19 mouse cellular contexts compared by ENCODE assay signal in genomic region chr8:117683925-117684472, GRCm38 (mm10). TPM values are rescaled to one million over a fixed set of nuclear protein-coding genes. Genes with fewer than 3 reads are reported as not detected.
DNase-seq lines count a peak whose midpoint lies in the region; ATAC-seq and TF ChIP-seq lines count a peak whose summit lies in the region.
"Had no signal": no experiment of that assay in that cellular context is flagged by ENCODE, and none has a peak within 500 bp of the region (broad histone marks: within the 10 kb centered on the region; RNA-seq: fewer than 3 reads in every experiment).

No protein-coding gene starts in this region.

- H3K4me3 ChIP-seq in neural tube, embryonic 12.5 days: no peak overlapping the region
- no peak overlapping the region for H3K4me3 ChIP-seq in neural tube, embryonic 15.5 days (replicated peaks)
- H3K4me3 ChIP-seq in intestine, embryonic 14.5 days (ENCODE audit: low read depth, low read length): no peak overlapping the region
- no peak overlapping the region for H3K4me3 ChIP-seq in limb, embryonic 15.5 days
- no peak overlapping the region for H3K4me3 ChIP-seq in lung, adult 2 months (replicated peaks; ENCODE audit: extremely low read depth, low read depth, low read length)
- H3K4me3 ChIP-seq: embryonic facial prominence, embryonic 15.5 days; forebrain, embryonic 12.5 days; liver, embryonic 13.5 days had no signal

- H3K27ac ChIP-seq in neural tube, embryonic 12.5 days: no peak overlapping the region
- no peak overlapping the region for H3K27ac ChIP-seq in neural tube, embryonic 15.5 days (replicated peaks)
- H3K27ac ChIP-seq in intestine, embryonic 14.5 days (ENCODE audit: low read depth): no peak overlapping the region
- H3K27ac ChIP-seq in limb, embryonic 15.5 days: 0 out of 2 replicates have a peak overlapping the region, but pooled peaks have one; percentile 19
- H3K27ac ChIP-seq: embryonic facial prominence, embryonic 15.5 days; forebrain, embryonic 12.5 days; liver, embryonic 13.5 days had no signal

- DNase-seq in intestine, embryonic 14.5 days (ENCODE audit: low spot score): peak; percentile 56
- no peak for DNase-seq in lung, adult 2 months
- no peak for DNase-seq in embryo, embryonic 10.5 days (ENCODE audit: low spot score)
- no peak for DNase-seq in adrenal gland, postnatal 4 days (ENCODE audit: low spot score in 2 of 2)
- DNase-seq: adrenal gland, adult 8-10 months; cerebellum, adult 2 months; gastrocnemius, postnatal 10 days; kidney, postnatal 36 days; layer of hippocampus, adult 9-11 months; liver, embryonic 13.5 days; thymus, postnatal 14 days had no signal

- no peaks in the 10 kb centered on the region for H3K4me1 ChIP-seq in neural tube, embryonic 12.5 days
- no peaks in the 10 kb centered on the region; the same call in 1 of the 2 replicates for H3K4me1 ChIP-seq in neural tube, embryonic 15.5 days
- no peaks in the 10 kb centered on the region; the same call in none of the 2 replicates for H3K4me1 ChIP-seq in intestine, embryonic 14.5 days (replicated peaks; ENCODE audit: control insufficient read depth, insufficient read depth, low read length)
- H3K4me1 ChIP-seq in limb, embryonic 15.5 days: peaks cover 12% of the 10 kb centered on the region
- no peaks in the 10 kb centered on the region for H3K4me1 ChIP-seq in lung, adult 2 months (ENCODE audit: control insufficient read depth, insufficient read depth, low read length)
- H3K4me1 ChIP-seq: embryonic facial prominence, embryonic 15.5 days; forebrain, embryonic 12.5 days had no signal

- no peak overlapping the region for H3K9ac ChIP-seq in neural tube, embryonic 12.5 days
- no peak overlapping the region for H3K9ac ChIP-seq in neural tube, embryonic 15.5 days (replicated peaks)
- no peak overlapping the region for H3K9ac ChIP-seq in intestine, embryonic 14.5 days (ENCODE audit: low read length)
- no peak overlapping the region for H3K9ac ChIP-seq in limb, embryonic 15.5 days
- H3K9ac ChIP-seq: embryonic facial prominence, embryonic 15.5 days; forebrain, embryonic 12.5 days; liver, embryonic 13.5 days had no signal

- H3K9me3 ChIP-seq in neural tube, embryonic 12.5 days: no peaks in the 10 kb centered on the region
- no peaks in the 10 kb centered on the region for H3K9me3 ChIP-seq in neural tube, embryonic 15.5 days (replicated peaks)
- no peaks in the 10 kb centered on the region for H3K9me3 ChIP-seq in intestine, embryonic 14.5 days (ENCODE audit: control insufficient read depth, low read length)
- no peaks in the 10 kb centered on the region for H3K9me3 ChIP-seq in limb, embryonic 15.5 days
- H3K9me3 ChIP-seq: embryonic facial prominence, embryonic 15.5 days; forebrain, embryonic 12.5 days; liver, embryonic 13.5 days had no signal

- H3K4me2 ChIP-seq in neural tube, embryonic 12.5 days (replicated peaks): 0 out of 2 replicates have a peak overlapping the region, but pooled peaks have one; percentile 5
- no peak overlapping the region for H3K4me2 ChIP-seq in neural tube, embryonic 15.5 days
- 0 out of 2 replicates have a peak overlapping the region, but pooled peaks have one; percentile 21 for H3K4me2 ChIP-seq in intestine, embryonic 14.5 days (ENCODE audit: low read length)
- 0 out of 2 replicates have a peak overlapping the region, but pooled peaks have one; percentile 19 for H3K4me2 ChIP-seq in limb, embryonic 15.5 days
- H3K4me2 ChIP-seq: embryonic facial prominence, embryonic 15.5 days; forebrain, embryonic 12.5 days; liver, embryonic 13.5 days; midbrain, embryonic 11.5 days had no signal

- no peaks in the 10 kb centered on the region for H3K36me3 ChIP-seq in neural tube, embryonic 12.5 days
- H3K36me3 ChIP-seq in neural tube, embryonic 15.5 days: no peaks in the 10 kb centered on the region
- H3K36me3 ChIP-seq in intestine, embryonic 14.5 days (ENCODE audit: control insufficient read depth, insufficient read depth, low read length): no peaks in the 10 kb centered on the region
- H3K36me3 ChIP-seq in limb, embryonic 15.5 days: no peaks in the 10 kb centered on the region
- H3K36me3 ChIP-seq: embryonic facial prominence, embryonic 15.5 days; forebrain, embryonic 12.5 days; liver, embryonic 13.5 days had no signal

- no peak for TF ChIP-seq CTCF in lung, adult 2 months (IDR thresholded peaks at IDR 0.05; ENCODE audit: insufficient read depth, low read length)

- no peaks in the 10 kb centered on the region for H3K27me3 ChIP-seq in neural tube, embryonic 12.5 days (replicated peaks)
- H3K27me3 ChIP-seq in neural tube, embryonic 15.5 days (replicated peaks): 0 out of 2 replicates have a peak, but pooled peaks cover 2% of the 10 kb centered on the region
- no peaks in the 10 kb centered on the region for H3K27me3 ChIP-seq in intestine, embryonic 14.5 days (replicated peaks; ENCODE audit: control insufficient read depth, insufficient read depth, low read length)
- 0 out of 2 replicates have a peak, but pooled peaks cover 4% of the 10 kb centered on the region for H3K27me3 ChIP-seq in limb, embryonic 15.5 days
- H3K27me3 ChIP-seq: embryonic facial prominence, embryonic 15.5 days; liver, embryonic 13.5 days had no signal

- WGBS in neural tube, embryonic 12.5 days: 51% methylated on average over 10 of the region's 10 CpGs
- WGBS in neural tube, embryonic 15.5 days: 55% methylated on average over 10 of the region's 10 CpGs
- WGBS in intestine, embryonic 14.5 days: 53% methylated on average over 10 of the region's 10 CpGs
- WGBS in limb, embryonic 15.5 days: 34% methylated on average over 10 of the region's 10 CpGs
- WGBS in lung, adult 2 months: 58% methylated on average over 10 of the region's 10 CpGs

- no peak for ATAC-seq in neural tube, embryonic 12.5 days (ENCODE audit: low FRiP score, low read depth)
- ATAC-seq in neural tube, embryonic 15.5 days (ENCODE audit: low FRiP score): no peak
- peak; percentile 75; the same call in 1 of the 2 replicates for ATAC-seq in intestine, embryonic 14.5 days (replicated peaks; ENCODE audit: low FRiP score, low TSS enrichment, low read depth)
- no peak for ATAC-seq in limb, embryonic 15.5 days (ENCODE audit: insufficient number of reproducible peaks, low FRiP score, low TSS enrichment, low read depth)

- TF ChIP-seq POLR2A in lung, adult 2 months (IDR thresholded peaks at IDR 0.05; ENCODE audit: borderline replicate concordance, extremely low read depth, low read depth, low read length): no peak

RNA-seq across cellular contexts. Expression of gene Sdr42e1, which starts 10.5 kb away (rescaled TPM):
- polyA plus RNA-seq in neural tube, embryonic 12.5 days (2016; fragmentation: Nextera tagmentation; extraction: Ambion mirVana): 0.77 and 0.81 TPM in 2 replicates
- 2.1 and 3.0 TPM in 2 replicates for polyA plus RNA-seq in neural tube, embryonic 15.5 days (2015; fragmentation: Nextera tagmentation; extraction: Ambion mirVana)
- polyA plus RNA-seq in intestine, embryonic 14.5 days (2014; fragmentation: Nextera tagmentation; extraction: Ambion mirVana): 4.2 and 4.4 TPM in 2 replicates
- 15.6 and 17.5 TPM in 2 replicates for polyA plus RNA-seq in limb, embryonic 15.5 days (2015; fragmentation: Nextera tagmentation; extraction: Ambion mirVana)
- 3.8 and 12.5 TPM in 2 replicates for polyA plus RNA-seq in lung, adult 2 months (2012; rRNA removed)
- 1 to 10 TPM; 1.8 to 2.7 TPM for total RNA-seq in adrenal gland, postnatal 4 days (2021)

RNA-seq across cellular contexts. Expression of gene Hsd17b2, which starts 17.7 kb away (rescaled TPM):
- polyA plus RNA-seq in neural tube, embryonic 12.5 days (2016; fragmentation: Nextera tagmentation; extraction: Ambion mirVana): not detected in 2 replicates
- 0.35 and 2.8 TPM in 2 replicates for polyA plus RNA-seq in neural tube, embryonic 15.5 days (2015; fragmentation: Nextera tagmentation; extraction: Ambion mirVana)
- polyA plus RNA-seq in intestine, embryonic 14.5 days (2014; fragmentation: Nextera tagmentation; extraction: Ambion mirVana): 14.1 and 16.2 TPM in 2 replicates
- polyA plus RNA-seq in limb, embryonic 15.5 days (2015; fragmentation: Nextera tagmentation; extraction: Ambion mirVana): 1.8 and 2.7 TPM in 2 replicates
- 0.79 and 5.2 TPM in 2 replicates for polyA plus RNA-seq in lung, adult 2 months (2012; rRNA removed)
- 10 to 100 TPM in 1 of 2 experiments, under 1 TPM in 1; 0.84 to 18.8 TPM for total RNA-seq in adrenal gland, postnatal 4 days (2021)
- total RNA-seq: adrenal gland, adult 8-10 months; heart, adult 8-10 months had no signal
- polyA plus RNA-seq: forebrain, embryonic 12.5 days; hindbrain, embryonic 11.5 days; midbrain, embryonic 11.5 days had no signal
